Mouse (Mus musculus) spleen, adult 2 months (tissue): Measurements from ENCODE around the gene Nutf2-ps1.

Experiments used
- CTCF ChIP-seq: fragments of 200-500 bp; IDR thresholded peaks from 2 replicates; pipeline ENCODE4 v1.5.1; 2011; ENCODE audit warnings: mild to moderate bottlenecking, inconsistent platforms; ENCODE audit not compliant: insufficient read depth, insufficient read length, insufficient replicate concordance; ENCODE audit errors: extremely low read depth
- POLR2A ChIP-seq: fragments of 200-500 bp; IDR thresholded peaks from 2 replicates; pipeline ENCODE4 v1.6.1; 2011; ENCODE audit warnings: low read depth, low read length, inconsistent platforms

GRCm38 (mm10) chr19:53601363-53601655, 12.4 kb upstream of the Nutf2-ps1 start:
- TF ChIP-seq CTCF (no peak), POLR2A (no peak)
